In the genomic region with DNA sequence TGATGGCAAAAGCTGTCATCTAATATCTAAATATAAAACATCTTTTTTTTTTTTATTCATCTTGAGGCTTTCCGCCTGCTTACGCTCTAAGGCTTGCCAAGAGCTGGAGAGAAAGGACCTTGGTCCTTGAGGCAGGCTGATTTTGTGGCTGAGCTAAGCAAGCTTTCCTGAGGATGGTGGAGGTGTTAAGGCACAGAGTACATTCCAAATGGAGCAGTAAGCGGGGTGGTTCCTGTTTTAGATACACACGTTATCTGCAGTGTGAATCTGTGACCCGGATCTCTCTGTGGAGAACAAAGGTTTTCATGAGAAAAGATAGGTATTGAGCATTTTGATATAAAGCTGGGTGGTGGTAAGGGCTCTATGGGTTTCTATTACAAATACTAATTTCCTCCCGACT, we compare ENCODE assay signal across 21 mouse cellular contexts.
"Had no signal": no experiment of that assay in that cellular context is flagged by ENCODE, and none has a peak within 500 bp of the region (broad histone marks: within the 10 kb centered on the region; RNA-seq: fewer than 3 reads in every experiment).

No protein-coding gene starts in this region.

- DNase-seq: kidney, adult 11 months; kidney, adult 8-10 months; kidney, postnatal 10 days; kidney, postnatal 36 days; layer of hippocampus, postnatal 36 days; left cerebral cortex, postnatal 4 days; liver, postnatal 0 days; lung, embryonic 14.5 days; thymus, adult 2 months; thymus, postnatal 14 days; thymus, postnatal 4 days had no signal

- ATAC-seq: intestine, embryonic 15.5 days; liver, postnatal 0 days; lung, postnatal 0 days had no signal

- H3K9me3 ChIP-seq: intestine, embryonic 15.5 days; kidney, embryonic 15.5 days; limb, embryonic 12.5 days; limb, embryonic 15.5 days; neural tube, embryonic 12.5 days; neural tube, embryonic 15.5 days had no signal

- H3K9ac ChIP-seq: intestine, embryonic 15.5 days; kidney, embryonic 15.5 days; limb, embryonic 12.5 days; limb, embryonic 15.5 days; liver, embryonic 14.5 days; liver, postnatal 0 days; lung, embryonic 14.5 days; neural tube, embryonic 12.5 days; neural tube, embryonic 15.5 days had no signal

- H3K36me3 ChIP-seq: intestine, embryonic 15.5 days; kidney, embryonic 15.5 days; limb, embryonic 12.5 days; limb, embryonic 15.5 days; neural tube, embryonic 12.5 days; neural tube, embryonic 15.5 days had no signal

- H3K4me1 ChIP-seq: intestine, embryonic 15.5 days; kidney, embryonic 15.5 days; limb, embryonic 15.5 days had no signal

- H3K27ac ChIP-seq: intestine, embryonic 15.5 days; kidney, embryonic 15.5 days; limb, embryonic 12.5 days; limb, embryonic 15.5 days; liver, embryonic 14.5 days; macrophage; neural tube, embryonic 12.5 days; neural tube, embryonic 15.5 days had no signal

- H3K27me3 ChIP-seq: intestine, embryonic 15.5 days; kidney, embryonic 15.5 days; limb, embryonic 12.5 days; limb, embryonic 15.5 days; neural tube, embryonic 12.5 days; neural tube, embryonic 15.5 days had no signal

- H3K4me2 ChIP-seq: intestine, embryonic 15.5 days; kidney, embryonic 15.5 days; limb, embryonic 12.5 days; limb, embryonic 15.5 days; liver, embryonic 11.5 days; lung, embryonic 14.5 days; neural tube, embryonic 12.5 days; neural tube, embryonic 15.5 days had no signal

- H3K4me3 ChIP-seq: intestine, embryonic 15.5 days; kidney, embryonic 15.5 days; limb, embryonic 12.5 days; limb, embryonic 15.5 days; neural tube, embryonic 12.5 days; neural tube, embryonic 15.5 days had no signal
